Mouse (Mus musculus): ENCODE results near the gene Ambp.

Gene Ambp

DNA sequence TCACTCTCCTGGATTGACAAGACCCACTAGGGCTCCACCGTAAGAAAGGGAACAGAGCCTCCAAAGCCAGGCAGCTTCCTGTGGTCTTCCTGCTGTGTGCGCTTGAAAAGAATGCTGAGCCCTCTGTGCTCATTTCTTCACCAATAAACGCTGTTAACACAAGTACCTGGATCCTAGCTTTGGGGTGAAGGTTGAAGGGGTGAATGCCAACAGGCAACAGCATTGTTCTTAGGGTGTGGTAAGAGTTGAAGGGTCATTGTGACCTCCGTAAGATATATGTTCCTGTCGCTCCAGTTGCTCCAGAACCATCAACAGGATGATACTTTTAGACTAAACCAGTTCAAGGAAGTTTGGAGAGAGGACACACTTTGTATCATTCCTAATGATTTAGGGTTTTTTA is at the start of gene Ambp:
Ambp (minus strand) TSS at position 101 of the 400 bp plus-strand sequence.
- DNase-seq (ENCODE audit: low spot score): no peak

DNA sequence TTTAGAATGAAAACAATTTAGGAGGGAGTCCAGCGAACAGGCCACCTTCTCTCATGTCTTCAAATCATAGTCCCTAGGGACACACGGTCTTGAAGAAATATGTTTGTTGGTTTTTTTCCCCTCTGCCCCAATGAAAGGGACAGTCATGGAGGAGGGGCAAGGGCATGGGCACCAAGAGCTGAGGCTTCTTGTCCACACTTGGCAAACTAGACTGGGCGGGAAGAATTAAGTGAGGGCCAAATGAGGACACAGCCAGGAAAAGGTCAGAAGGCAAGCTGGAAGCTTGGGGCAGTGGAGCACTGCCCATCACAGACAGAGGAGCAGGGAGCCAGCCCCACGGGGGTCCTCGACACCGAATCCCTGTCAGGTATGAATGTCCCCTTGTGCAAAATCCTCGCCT is 49.3 kb upstream of the Ambp start:
- no peak for DNase-seq (ENCODE audit: low spot score)

DNA sequence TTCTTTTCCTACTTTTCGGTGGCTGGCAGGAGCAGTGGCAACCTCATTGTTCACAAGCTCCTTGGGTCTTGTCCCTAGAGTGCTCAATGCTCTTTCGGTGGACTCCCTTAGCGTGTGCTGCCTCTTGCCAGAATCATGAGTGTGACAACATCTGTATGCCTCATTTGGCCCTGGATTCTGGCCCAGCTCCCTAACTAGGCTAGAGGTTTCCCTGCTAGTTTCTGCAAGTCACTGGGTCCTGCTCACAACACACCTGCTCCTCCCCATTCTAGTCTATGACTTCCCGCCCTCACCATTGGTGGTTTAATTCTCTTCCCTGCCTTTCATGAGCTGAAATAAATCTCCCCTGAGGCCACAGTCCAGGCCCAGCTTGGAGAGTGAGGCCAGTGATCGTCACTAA is 44.8 kb upstream of the Ambp start:
- DNase-seq (ENCODE audit: low spot score): no peak

DNA sequence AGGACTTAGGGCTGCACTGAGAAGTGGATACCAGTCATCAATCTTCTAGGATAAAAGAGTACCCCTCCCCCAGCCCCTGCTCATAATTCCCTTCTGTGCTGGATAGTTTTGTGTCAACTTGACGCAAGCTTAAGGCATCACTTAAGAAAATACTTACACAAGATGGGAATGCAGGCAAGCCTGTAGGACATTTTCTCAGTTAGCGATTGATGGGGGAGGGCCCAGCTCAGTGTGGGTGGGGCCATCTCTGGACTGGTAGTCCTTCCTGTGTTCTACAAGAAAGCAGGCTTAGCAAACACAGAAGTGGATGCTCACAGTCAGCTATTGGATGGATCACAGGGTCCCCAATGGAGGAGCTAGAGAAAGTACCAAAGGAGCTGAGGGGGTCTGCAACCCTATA is 39.8 kb upstream of the Ambp start:
- DNase-seq (ENCODE audit: low spot score): no peak

DNA sequence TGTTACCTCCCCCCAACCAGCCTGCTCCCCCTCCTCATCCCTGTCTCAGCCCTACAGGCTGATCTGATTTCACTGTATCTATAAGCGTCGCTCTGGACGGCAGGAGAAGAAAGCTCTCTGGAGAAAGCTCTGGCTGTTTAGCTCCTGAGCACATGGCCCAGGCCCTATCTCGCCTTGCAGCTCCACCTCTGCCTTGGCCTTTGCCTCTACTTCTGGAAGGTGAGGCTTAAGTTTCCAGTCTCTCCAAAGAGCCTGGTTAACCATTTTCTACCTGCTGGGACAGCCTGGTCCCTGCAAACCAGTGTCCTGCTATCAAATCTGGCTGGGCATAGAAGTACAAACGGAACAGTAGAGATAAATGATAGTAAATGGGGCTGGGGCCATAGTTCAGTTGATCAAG is 37.0 kb upstream of the Ambp start:
- DNase-seq (ENCODE audit: low spot score): no peak

DNA sequence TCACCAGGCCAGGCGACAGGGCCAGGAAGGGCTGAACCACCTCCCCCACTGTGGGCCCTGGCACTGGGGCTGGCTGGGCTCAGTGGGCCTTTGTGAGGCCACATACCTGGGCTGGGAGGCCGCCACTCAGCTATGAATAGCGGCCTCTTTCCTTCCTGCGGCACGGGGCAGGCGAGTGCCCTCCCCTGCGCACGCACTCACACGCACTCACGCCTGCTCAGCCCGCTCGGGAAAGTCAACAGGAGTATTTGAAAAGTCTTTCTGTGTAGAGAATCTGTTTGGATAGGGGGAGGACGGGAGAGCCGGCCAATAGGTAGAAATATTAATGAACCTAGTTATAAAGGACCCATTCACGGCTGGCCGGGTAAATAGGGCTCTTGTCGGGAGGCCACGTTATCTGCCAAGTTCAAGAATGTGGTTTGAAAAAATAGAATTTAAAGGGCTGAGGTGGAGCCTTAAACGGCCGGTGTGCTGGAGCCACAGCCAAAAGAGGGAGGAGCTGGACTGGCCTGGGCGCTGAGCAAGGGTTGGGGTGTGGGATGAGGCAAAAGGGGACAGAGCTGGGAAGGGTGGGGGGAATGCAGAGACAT is 31.8 kb upstream of the Ambp start:
- DNase-seq (ENCODE audit: low spot score): no peak

DNA sequence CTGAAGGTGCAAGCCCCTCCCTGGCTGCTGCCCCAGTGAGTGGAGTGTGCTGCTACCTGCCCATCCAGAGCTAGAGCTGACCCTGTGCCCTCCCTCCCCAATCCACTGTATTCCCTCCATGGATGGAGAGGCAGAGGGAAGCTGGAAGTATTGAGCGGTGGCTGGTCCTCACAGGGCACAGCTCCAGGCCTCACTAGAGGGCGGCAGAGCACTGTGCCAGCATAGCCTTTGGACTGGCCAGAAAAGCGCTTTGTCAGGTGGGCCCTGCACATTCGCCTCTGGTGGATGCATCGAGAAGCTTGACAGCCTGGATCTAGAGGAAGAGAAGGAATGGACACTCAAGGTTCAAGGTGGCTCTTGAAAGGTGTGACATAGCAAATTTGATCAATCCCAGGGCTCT is 27.0 kb upstream of the Ambp start:
- no peak for DNase-seq (ENCODE audit: low spot score)

DNA sequence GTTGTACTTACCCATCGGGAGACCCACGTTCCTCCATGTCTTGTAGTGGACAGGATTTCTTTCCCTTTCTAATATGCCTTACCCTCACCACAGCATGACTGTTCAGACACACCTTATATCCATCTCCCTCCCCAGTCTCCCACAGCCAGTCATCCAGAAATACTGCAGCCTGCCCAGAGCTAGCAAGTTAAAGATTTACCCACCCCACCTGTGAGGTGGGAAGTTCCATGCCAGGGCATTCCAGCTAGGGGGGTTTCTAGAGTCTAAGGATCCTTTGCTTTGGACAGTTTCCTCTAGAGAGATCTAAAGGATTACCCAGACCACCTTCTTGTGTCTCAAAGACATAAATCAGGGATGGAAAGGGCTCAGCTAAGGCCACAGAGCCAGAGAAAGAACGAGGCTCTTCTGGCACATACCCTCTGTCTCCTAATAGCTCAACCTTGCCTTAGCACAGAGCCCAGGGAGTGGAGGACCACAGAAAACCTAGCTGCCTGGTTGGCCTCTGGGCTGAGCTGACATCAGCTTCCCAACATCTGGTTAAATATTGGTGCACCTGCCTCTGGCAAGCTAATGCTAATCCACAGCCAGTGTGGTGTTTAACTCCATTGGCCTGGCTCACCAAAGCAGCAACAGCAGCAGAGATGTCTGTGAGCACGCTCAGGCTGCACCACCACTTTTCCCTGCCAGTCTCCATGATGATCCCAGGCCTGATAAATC is 17.5 kb upstream of the Ambp start, which contains the start of gene Kif12:
Kif12 (minus strand) TSS at position 163 of the 717 bp plus-strand sequence.
- no peak for DNase-seq (ENCODE audit: low spot score)

DNA sequence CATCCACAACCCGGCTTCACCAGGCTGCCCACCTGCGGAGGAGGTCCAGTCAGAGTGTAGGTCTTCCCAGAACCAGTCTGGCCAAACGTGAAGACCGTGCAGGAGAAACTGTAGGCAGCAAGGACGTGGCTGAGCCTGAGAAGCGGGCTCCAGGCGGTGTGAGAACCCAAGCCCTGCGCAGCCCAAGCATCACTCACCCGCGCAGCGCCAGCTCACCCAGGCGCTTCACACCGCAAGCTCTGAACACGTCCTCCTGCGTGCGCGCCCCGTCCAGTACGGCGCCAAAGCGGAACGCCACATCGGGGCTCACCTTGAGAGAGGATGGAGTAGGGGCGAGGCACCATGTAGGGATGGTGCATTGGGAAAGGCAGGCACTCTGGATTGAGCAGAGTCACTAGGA is 16.5 kb upstream of the Ambp start:
- no peak for DNase-seq (ENCODE audit: low spot score)

DNA sequence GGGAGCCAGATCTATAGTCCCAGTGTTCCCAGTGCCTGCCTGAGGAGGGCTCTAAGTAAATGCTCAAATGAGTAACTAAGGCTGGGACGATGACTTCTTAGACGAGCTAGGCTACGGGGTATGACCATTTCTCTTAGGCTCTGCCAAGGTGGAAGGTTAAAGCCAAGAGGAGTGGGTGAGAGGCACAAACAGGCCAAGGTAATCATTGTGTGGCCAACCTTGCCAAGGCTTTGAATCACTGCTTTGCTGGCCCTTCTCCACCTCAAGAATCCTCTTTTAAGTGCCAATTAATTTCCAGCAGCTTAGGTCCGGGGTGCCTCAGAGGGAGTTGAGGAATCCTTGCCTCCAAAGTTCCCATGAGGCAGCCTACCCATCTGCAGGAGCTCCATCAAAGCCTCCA is 15.5 kb upstream of the Ambp start:
- no peak for DNase-seq (ENCODE audit: low spot score)

DNA sequence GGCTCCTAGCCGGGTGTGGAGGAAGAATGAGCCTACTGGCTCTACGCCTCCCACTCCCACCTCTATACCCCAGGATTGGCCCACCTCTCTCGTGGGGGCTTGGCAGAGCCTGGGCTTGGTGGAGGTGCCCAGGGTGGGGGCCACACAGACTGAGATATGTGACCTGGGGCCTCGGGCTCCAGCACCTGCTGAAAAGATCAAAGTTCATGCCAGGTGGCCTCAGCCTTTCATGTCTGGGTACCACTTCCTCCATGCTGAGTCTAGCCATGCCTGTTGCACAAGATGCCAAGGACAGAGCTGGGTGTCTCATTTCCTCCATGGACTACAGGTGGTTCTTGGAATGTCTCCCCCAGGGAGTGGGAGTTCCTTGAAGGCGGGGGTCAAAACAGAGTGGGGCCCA is 11.7 kb upstream of the Ambp start:
- no peak for DNase-seq (ENCODE audit: low spot score)

DNA sequence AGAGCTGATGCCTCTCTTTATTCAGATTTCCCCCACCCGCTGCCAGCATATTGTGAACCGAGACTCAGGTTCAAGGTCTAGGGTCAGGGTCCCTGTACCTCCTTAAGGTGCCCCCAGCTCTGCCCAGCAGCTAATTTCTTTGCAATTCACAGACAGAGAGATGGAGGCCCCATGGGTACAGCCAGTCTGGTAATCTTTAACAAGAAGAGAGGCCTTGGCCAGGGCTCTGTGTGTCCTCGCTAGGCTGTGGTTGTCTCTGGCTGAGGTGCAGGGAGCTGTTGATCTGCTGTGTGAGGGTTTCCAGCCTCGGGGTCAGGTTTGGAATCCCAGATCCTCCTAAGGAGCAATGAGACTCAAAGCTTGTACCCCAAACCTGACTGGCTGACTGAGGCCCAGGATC is 11.0 kb upstream of the Ambp start:
- DNase-seq (ENCODE audit: low spot score): no peak

DNA sequence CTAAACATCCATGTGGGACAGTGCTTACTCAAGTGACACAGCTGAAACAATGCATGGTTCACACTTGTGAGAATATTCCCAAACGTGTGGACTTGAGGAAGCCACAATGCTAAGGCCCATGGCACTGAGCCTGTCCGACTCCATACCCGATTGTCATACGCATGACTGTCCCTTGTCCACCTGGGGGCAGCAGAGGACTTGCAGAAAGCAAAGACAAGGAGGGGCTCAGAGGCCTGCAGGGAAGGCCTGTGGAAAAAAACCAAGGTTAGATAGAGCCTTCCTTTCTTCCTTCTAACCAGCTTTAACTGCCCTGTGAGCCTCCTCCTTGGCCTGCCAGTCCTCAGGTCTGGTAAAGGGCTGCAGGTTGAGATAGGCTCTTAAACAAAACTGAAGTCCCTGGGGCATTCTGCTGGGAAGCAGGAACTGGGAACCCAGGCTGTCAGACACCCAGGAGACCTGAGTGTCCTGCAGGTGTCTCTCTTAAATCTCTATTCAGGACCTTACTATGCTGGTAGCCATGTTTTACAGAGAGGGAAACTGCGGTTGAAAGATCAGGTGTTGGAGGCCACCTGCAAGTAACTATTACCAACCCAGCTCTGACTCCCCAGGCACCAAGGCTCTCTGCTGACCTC is 4.5 kb upstream of the Ambp start:
- peak; percentile 4 for DNase-seq (ENCODE audit: low spot score)

DNA sequence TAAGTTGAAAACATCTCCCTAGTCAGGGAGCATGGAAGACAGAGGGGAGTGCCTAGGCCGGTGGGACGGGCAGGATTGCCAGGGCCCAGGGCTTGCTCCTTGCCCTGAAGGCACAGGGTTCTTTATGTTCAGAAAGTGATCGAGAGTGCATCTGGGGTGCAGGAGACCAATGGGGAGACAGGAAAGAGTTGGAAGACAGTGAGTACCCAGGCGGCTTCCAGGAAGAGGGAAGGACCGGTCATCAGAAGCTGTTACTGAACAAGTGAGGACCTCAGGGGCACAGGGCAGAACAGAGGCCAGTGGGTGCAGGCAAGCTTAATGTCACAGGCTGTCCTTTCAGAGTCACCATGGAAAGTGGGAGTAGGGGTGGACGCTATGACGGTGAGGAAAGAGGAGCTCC is 3.6 kb upstream of the Ambp start:
- no peak for DNase-seq (ENCODE audit: low spot score)

DNA sequence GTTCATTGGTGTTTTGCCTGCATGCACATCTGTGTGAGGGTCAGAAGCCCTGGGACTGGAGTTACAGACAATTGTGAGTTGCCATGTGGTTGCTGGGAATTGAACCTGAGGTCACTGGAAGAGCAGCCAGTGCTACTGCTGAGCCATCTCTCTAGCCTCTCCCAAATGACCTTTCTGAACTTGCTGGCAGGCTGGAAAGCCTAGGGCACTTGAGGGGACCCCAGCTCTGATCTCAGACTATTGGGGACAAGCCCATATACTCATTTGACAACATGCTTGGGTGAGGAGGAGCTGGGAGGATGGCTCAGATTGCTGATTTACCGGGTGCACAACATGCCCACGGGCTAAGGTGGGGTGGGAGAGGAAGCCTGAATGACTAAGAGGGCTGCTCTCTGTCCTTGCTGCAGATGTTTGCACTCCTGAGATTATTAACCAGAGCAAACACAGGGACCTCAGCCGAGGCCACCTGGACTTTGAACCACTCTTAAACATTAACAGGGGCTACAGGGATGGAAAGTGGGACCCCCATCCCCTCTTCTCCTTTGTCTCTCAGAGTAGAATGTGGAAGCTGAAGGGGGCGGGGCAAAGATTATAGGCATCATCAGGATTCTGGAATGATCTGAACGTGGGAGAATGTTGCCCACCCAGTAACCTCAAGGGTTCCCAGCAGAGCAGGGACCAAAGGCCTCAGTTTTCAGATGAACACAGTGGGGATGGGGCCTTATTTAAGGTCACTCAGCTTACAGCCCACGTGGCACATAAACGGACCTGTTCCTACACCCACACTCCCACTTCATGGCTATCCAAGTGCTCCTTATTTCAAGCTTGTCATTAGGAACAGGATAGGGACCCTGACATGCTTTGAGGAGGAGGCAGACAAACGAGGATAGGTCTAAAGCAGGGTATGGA is 2.4 kb upstream of the Ambp start:
- DNase-seq (ENCODE audit: low spot score): no peak

DNA sequence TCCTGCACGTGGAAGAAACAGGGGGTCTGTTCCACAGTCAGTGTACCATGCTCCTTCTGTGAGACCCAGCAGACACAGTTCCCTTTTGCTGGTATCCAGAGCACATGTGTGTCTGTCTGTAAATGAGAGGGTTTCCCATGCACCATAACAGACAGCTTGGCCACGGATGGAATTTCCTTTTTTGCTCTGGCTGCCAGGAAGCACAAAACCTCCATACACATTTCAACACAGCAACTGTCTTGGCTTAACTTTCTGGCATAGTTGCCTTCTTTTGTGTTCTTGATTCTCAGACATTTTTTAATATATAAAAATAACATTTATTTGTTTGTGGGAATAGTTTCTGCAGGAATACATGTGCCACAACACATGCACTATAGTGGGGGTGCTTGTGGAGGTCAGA is 997 bp upstream of the Ambp start:
- DNase-seq (ENCODE audit: low spot score): no peak

DNA sequence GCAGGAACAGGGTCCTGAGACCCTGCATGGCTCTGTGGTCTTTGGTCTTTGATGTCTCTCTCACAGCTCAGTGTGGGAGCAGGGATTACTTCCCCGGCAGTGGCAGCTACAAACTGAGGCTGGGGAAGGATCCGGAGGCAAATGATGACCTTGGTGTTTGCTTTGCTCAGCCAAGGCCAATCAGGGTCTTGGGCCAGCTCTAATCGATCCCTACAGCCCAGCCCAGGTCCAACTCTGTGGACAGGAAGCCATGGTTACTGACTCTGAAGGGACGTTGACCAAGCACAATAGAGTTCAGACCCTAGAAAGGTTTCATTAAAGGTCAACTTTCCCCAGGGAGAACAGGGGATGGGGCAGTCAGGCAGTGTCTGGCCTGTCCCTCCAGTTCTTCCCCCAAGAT is 571 bp downstream of the Ambp start:
- DNase-seq (ENCODE audit: low spot score): no peak

DNA sequence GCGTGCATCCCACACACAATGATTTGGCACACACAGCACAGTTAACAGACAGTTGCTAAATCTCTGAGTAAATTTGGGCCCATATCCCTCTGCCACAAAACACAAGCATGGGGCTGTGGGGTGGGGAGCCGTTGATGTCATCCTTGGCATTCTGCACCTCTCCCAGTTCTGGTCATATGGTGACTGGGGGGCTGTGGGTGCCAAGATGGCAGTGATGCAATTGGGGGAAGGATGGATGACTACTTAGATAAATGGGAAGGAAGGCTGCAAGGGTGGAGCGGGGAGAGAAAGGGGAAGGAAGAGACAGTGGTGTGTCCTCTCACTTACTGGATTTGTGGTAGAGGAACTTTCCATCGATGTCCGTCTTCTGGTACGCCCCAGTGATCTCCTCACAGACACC is 3.5 kb downstream of the Ambp start:
- DNase-seq (ENCODE audit: low spot score): no peak

DNA sequence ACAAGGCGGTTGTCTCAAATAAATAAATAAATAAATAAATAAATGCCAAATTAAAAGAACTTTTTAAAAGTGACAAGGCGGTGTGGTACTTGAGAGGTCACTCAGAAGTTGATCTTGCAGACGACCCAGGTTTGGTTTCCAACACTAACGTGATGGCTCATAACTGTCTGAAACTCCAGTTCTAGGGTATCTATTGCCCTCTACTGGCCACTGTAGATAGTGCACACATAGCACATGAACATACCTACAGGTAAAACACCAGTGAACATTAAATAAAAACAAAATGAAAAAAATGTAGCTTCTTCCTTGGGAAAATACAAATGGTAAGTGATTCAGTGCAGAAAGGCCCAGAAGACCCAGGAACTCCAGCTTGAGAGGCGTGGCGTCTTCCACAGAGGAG is 7.3 kb downstream of the Ambp start:
- no peak for DNase-seq (ENCODE audit: low spot score)

DNA sequence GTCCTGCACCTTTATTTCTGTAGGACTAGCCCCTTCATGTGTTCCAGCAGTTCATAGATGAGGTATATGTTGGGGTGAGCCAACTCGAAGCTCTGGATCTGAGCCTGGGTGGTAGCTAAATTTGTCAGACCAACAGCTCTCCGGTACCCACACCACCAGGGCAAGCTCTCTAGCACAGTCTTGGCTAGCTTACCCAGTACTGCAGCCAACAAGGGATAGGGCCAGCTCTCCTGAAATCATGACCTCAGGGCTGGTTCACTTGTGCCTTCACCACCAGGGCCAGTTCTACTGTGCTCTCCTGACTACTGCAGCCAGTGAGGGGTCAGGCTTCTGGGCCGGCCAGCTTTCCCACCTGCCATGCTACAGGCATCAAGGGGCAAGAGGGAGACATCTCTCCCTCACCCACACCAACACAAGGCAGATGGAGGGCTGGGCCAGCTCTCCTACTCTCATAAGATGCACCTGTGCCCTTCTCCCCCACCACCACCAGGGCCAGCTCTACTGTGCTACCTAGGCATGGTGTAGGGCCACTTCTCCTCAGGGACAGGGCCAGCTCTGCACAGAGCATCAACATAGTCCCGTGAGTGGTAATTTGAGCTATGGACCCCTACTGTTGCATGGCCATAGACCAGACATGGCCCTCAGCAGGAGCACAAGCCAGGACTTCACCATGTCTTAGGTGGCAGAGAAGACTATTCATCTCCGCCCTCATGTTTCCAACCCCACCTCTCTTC is 24.5 kb downstream of the Ambp start:
- no peak for DNase-seq (ENCODE audit: low spot score)

DNA sequence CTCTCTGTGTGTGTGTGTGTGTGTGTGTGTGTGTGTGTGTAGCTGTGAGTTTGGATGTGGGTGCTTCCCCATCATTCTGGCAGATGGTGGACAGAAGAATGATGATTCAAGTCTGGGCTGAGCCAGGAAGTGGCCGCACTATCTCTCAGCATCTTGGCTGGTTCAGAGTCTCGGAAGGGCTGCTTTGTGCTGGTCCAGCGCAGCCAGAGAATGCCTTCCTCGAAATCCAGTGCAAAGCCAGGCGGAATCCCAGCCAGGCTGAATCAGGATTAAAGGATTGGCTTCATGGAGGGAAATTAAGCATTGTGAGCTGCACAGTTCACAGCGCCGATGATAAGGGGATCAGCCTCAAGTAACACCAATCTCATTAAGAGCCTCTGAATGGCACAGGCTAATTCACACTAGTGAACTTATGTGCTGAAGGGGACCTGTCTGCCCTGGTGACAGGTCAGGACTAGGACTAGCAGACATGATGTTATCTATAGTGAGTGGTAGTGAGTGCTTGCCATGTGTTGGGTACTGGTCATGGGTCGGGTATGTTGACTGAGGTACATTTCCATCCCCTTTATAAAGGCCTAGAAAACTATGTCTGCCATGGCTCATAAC is 29.6 kb downstream of the Ambp start:
- no peak for DNase-seq (ENCODE audit: low spot score)

All from spleen, adult 12 weeks (tissue).